Mouse (Mus musculus): ENCODE results near the gene Itgae. TPM values are rescaled to one million over a fixed set of nuclear protein-coding genes. Genes with fewer than 3 reads are reported as not detected.

Gene Itgae
- polyA plus RNA-seq (2016; fragmentation: Nextera tagmentation; extraction: Ambion mirVana), result 0.14 and 0.19 TPM in 2 replicates

GRCm38 (mm10) chr11:73090283-73090682 lies at the start of gene Itgae:
TSS of gene Itgae (plus strand) at chr11:73090583.
- Histone ChIP-seq H3K4me1 (0 out of 2 replicates have a peak, but pooled peaks cover 3% of the 10 kb centered on the region), H3K4me2 (no peak within 1 kb of the TSS), H3K36me3 (no peaks in the 10 kb centered on the region), H3K4me3 (no peak within 1 kb of the TSS), H3K27me3 (replicated peaks) (no peaks in the 10 kb centered on the region), H3K9ac (no peak within 1 kb of the TSS), H3K9me3 (replicated peaks) (no peaks in the 10 kb centered on the region), H3K27ac (no peak within 1 kb of the TSS)
- ATAC-seq, result no peak
- WGBS (ENCODE audit: insufficient replicate concordance), result 53% methylated on average over 4 of the region's 4 CpGs

GRCm38 (mm10) chr11:73044229-73044755 lies 46.1 kb upstream of the Itgae start:
- Histone ChIP-seq H3K36me3 (no peaks in the 10 kb centered on the region), H3K4me2 (no peak overlapping the region), H3K4me1 (peaks cover 15% of the 10 kb centered on the region), H3K9ac (no peak overlapping the region), H3K27me3 (replicated peaks) (no peaks in the 10 kb centered on the region), H3K27ac (no peak overlapping the region), H3K4me3 (no peak overlapping the region), H3K9me3 (replicated peaks) (no peaks in the 10 kb centered on the region)
- WGBS (ENCODE audit: insufficient replicate concordance), result 57% methylated on average over 6 of the region's 6 CpGs
- no peak for ATAC-seq

GRCm38 (mm10) chr11:73044789-73045188 lies 45.6 kb upstream of the Itgae start:
- Histone ChIP-seq H3K4me3 (no peak overlapping the region), H3K27me3 (replicated peaks) (no peaks in the 10 kb centered on the region)
- ATAC-seq, result no peak

GRCm38 (mm10) chr11:73047542-73047996 lies 42.8 kb upstream of the Itgae start, which contains the start of gene Ncbp3:
TSS of gene Ncbp3 (plus strand) at chr11:73047783.
- under 1% methylated on average over 39 of the region's 39 CpGs for WGBS (ENCODE audit: insufficient replicate concordance)

More at GRCm38 (mm10) chr11:73044789-73045188, 45.6 kb upstream of the Itgae start:
- H3K9ac ChIP-seq, result no peak overlapping the region
- no peak overlapping the region for H3K4me2 ChIP-seq
- H3K27ac ChIP-seq, result no peak overlapping the region
- no peaks in the 10 kb centered on the region for H3K9me3 ChIP-seq (replicated peaks)
- H3K4me1 ChIP-seq, result peaks cover 19% of the 10 kb centered on the region
- peaks cover 3% of the 10 kb centered on the region for H3K36me3 ChIP-seq
- WGBS (ENCODE audit: insufficient replicate concordance), result 46% methylated on average over 4 of the region's 4 CpGs

GRCm38 (mm10) chr11:73048030-73048876 lies 42.1 kb upstream of the Itgae start:
- H3K9ac ChIP-seq, result peak overlapping the region; percentile 94
- WGBS (ENCODE audit: insufficient replicate concordance), result 1% methylated on average over 55 of the region's 55 CpGs
- peak; percentile 71 for ATAC-seq
- H3K27me3 ChIP-seq (replicated peaks), result no peaks in the 10 kb centered on the region
- H3K4me2 ChIP-seq, result peak overlapping the region; percentile 83
- H3K27ac ChIP-seq, result peak overlapping the region; percentile 90
- peaks cover 26% of the 10 kb centered on the region for H3K4me1 ChIP-seq
- peaks cover 33% of the 10 kb centered on the region for H3K36me3 ChIP-seq
- H3K4me3 ChIP-seq, result peak overlapping the region; percentile 95
- no peaks in the 10 kb centered on the region for H3K9me3 ChIP-seq (replicated peaks)

More at GRCm38 (mm10) chr11:73047542-73047996, 42.8 kb upstream of the Itgae start, which contains the start of gene Ncbp3:
- Histone ChIP-seq H3K27me3 (replicated peaks) (no peaks in the 10 kb centered on the region), H3K9me3 (replicated peaks) (no peaks in the 10 kb centered on the region), H3K9ac (peak within 1 kb of the TSS; percentile 94), H3K4me3 (peak within 1 kb of the TSS; percentile 95), H3K27ac (peak within 1 kb of the TSS; percentile 90), H3K36me3 (peaks cover 28% of the 10 kb centered on the region), H3K4me2 (peak within 1 kb of the TSS; percentile 83), H3K4me1 (peaks cover 23% of the 10 kb centered on the region)
- ATAC-seq, result peak; percentile 96

GRCm38 (mm10) chr11:73049335-73049734 lies 41.0 kb upstream of the Itgae start:
- Histone ChIP-seq H3K9ac (peak overlapping the region; percentile 94), H3K4me1 (peaks cover 26% of the 10 kb centered on the region), H3K4me2 (peak overlapping the region; percentile 83), H3K4me3 (peak overlapping the region; percentile 95), H3K9me3 (replicated peaks) (no peaks in the 10 kb centered on the region), H3K36me3 (peaks cover 44% of the 10 kb centered on the region), H3K27ac (peak overlapping the region; percentile 90; the same call in 1 of the 2 replicates), H3K27me3 (replicated peaks) (no peaks in the 10 kb centered on the region)
- no peak for ATAC-seq
- WGBS (ENCODE audit: insufficient replicate concordance), result 6% methylated on average over 4 of the region's 4 CpGs

GRCm38 (mm10) chr11:73052795-73053194 lies 37.6 kb upstream of the Itgae start:
- peaks cover 42% of the 10 kb centered on the region for H3K4me1 ChIP-seq
- no peak overlapping the region for H3K4me2 ChIP-seq
- H3K9ac ChIP-seq, result no peak overlapping the region
- 49% methylated on average over 1 of the region's 1 CpGs for WGBS (ENCODE audit: insufficient replicate concordance)
- ATAC-seq, result no peak
- peaks cover 78% of the 10 kb centered on the region for H3K36me3 ChIP-seq
- H3K4me3 ChIP-seq, result no peak overlapping the region
- no peak overlapping the region for H3K27ac ChIP-seq
- H3K9me3 ChIP-seq (replicated peaks), result no peaks in the 10 kb centered on the region
- no peaks in the 10 kb centered on the region for H3K27me3 ChIP-seq (replicated peaks)

GRCm38 (mm10) chr11:73057701-73058100 lies 32.7 kb upstream of the Itgae start:
- Histone ChIP-seq H3K27ac (no peak overlapping the region), H3K4me1 (peaks cover 35% of the 10 kb centered on the region), H3K9ac (no peak overlapping the region; the same call in 1 of the 2 replicates), H3K36me3 (peaks cover 92% of the 10 kb centered on the region), H3K4me3 (no peak overlapping the region), H3K27me3 (replicated peaks) (no peaks in the 10 kb centered on the region), H3K4me2 (peak overlapping the region; percentile 37), H3K9me3 (replicated peaks) (no peaks in the 10 kb centered on the region)
- WGBS (ENCODE audit: insufficient replicate concordance), result 36% methylated on average over 5 of the region's 5 CpGs
- ATAC-seq, result 0 out of 2 replicates have a peak, but pooled peaks have one; percentile 37

GRCm38 (mm10) chr11:73059630-73060029 lies 30.8 kb upstream of the Itgae start:
- no peaks in the 10 kb centered on the region for H3K9me3 ChIP-seq (replicated peaks)
- 79% methylated on average over 3 of the region's 3 CpGs for WGBS (ENCODE audit: insufficient replicate concordance)
- no peak overlapping the region for H3K27ac ChIP-seq
- H3K27me3 ChIP-seq (replicated peaks), result no peaks in the 10 kb centered on the region
- H3K4me2 ChIP-seq, result no peak overlapping the region
- H3K36me3 ChIP-seq, result peaks cover 83% of the 10 kb centered on the region
- no peak overlapping the region for H3K9ac ChIP-seq
- ATAC-seq, result no peak
- H3K4me1 ChIP-seq, result peaks cover 34% of the 10 kb centered on the region
- no peak overlapping the region for H3K4me3 ChIP-seq

- Histone ChIP-seq H3K4me3 (no peak overlapping the region), H3K27ac (no peak overlapping the region), H3K9me3 (replicated peaks) (no peaks in the 10 kb centered on the region), H3K4me1 (peaks cover 26% of the 10 kb centered on the region), H3K27me3 (replicated peaks) (no peaks in the 10 kb centered on the region), H3K9ac (no peak overlapping the region), H3K36me3 (peaks cover 76% of the 10 kb centered on the region), H3K4me2 (no peak overlapping the region)
- WGBS (ENCODE audit: insufficient replicate concordance), result 91% methylated on average over 3 of the region's 3 CpGs
- ATAC-seq, result no peak
These were observed 29.0 kb upstream of the Itgae start for GRCm38 (mm10) chr11:73061413-73061812.

- no peak overlapping the region for H3K9ac ChIP-seq
- no peak overlapping the region for H3K4me3 ChIP-seq
- peaks cover 95% of the 10 kb centered on the region for H3K36me3 ChIP-seq
- no peak for ATAC-seq
- H3K4me2 ChIP-seq, result no peak overlapping the region
- WGBS (ENCODE audit: insufficient replicate concordance), result 73% methylated on average over 3 of the region's 3 CpGs
- H3K27ac ChIP-seq, result no peak overlapping the region
- H3K9me3 ChIP-seq (replicated peaks), result no peaks in the 10 kb centered on the region
- no peaks in the 10 kb centered on the region for H3K27me3 ChIP-seq (replicated peaks)
- H3K4me1 ChIP-seq, result no peaks in the 10 kb centered on the region
These were observed 18.5 kb upstream of the Itgae start for GRCm38 (mm10) chr11:73071839-73072238.

GRCm38 (mm10) chr11:73076295-73076694 lies 14.1 kb upstream of the Itgae start:
- no peaks in the 10 kb centered on the region for H3K4me1 ChIP-seq
- WGBS (ENCODE audit: insufficient replicate concordance), result 86% methylated on average over 4 of the region's 4 CpGs
- no peak overlapping the region for H3K9ac ChIP-seq
- H3K9me3 ChIP-seq (replicated peaks), result no peaks in the 10 kb centered on the region
- peaks cover 96% of the 10 kb centered on the region for H3K36me3 ChIP-seq
- H3K4me2 ChIP-seq, result no peak overlapping the region
- H3K27me3 ChIP-seq (replicated peaks), result no peaks in the 10 kb centered on the region
- no peak overlapping the region for H3K4me3 ChIP-seq
- no peak for ATAC-seq
- no peak overlapping the region for H3K27ac ChIP-seq
